Mouse (Mus musculus) kidney, postnatal 4 days (tissue): Measurements from ENCODE around the gene Larp4b.
A peak's percentile ranks its signal among the peaks of the same experiment; 100 is the strongest.
"Not testable (repeated sequence)": the region's sequence is repeated elsewhere in the genome, so short reads cannot be mapped to it uniquely, and the experiment has no call there.

Experiments used
- DNase-seq, 2 experiments: peaks; one replicate each; pipeline ENCODE4 v3.0.0; 2021; ENCODE audit warnings: mixed read lengths in 2 of 2

Larp4b gene

DNA sequence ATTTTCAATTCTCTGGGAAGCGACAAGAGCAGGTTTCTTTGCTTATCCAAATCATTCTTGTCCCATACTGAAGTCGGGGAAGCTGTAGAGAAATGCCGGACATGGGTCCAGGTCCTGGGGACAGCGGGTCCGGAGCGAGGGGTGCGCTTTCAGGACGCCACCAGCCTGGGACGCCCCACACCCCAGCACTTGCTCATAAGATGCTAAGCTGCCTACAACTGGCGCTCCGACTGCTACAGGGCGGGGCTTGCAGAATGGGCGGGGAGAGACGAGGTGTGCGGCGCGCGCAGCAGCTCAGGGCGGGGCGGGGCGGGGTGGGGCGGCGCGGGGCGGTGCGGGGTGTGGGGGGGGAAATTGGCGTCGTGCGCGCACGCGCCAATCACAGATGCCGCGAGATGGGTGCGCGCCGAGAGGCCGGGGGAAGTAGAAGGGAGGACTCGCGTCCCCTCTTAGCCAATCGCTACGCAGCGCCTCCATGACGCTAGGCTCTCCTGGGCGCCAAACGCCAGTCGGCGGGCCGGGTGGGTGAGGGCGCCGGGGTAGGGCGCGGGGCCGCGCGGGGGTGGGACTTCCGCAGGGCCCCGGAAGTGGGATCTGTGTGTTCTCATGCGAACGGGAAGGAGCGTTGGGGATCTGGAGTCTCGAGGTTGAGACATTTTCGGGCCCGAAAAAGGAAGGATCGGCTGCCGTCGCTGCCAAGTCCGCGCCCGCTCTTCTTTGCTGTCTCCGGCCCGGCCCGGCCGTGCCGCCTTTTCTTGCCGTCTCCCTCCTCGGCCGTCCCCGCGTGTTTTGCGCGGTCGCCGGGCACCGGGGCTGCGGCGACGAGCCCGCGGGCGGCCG is at the start of gene Larp4b:
Gene Larp4b (plus strand): TSS at position 566 of the 840 bp plus-strand sequence.
- peak; percentile 96 to 98 for DNase-seq

DNA sequence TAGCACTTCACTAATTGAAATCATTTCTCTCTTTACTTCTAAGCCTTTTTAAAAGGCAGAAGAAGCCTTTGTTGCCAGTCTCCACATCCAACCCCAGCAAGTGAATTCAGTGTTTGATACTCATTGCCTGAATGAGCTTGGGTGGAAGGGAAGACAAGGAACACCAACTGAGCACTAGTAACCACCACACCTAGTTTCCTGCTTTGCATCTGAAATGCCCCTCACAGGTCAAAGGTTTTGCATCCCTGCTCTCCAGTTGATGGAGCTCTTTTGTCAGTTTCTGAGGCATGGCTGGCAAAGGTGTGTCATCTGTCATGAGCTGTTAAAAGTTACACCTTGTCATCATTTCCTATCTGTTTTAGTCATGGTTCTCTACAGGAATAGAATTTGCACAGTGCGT is 49.0 kb upstream of the Larp4b start:
- no peak for DNase-seq

DNA sequence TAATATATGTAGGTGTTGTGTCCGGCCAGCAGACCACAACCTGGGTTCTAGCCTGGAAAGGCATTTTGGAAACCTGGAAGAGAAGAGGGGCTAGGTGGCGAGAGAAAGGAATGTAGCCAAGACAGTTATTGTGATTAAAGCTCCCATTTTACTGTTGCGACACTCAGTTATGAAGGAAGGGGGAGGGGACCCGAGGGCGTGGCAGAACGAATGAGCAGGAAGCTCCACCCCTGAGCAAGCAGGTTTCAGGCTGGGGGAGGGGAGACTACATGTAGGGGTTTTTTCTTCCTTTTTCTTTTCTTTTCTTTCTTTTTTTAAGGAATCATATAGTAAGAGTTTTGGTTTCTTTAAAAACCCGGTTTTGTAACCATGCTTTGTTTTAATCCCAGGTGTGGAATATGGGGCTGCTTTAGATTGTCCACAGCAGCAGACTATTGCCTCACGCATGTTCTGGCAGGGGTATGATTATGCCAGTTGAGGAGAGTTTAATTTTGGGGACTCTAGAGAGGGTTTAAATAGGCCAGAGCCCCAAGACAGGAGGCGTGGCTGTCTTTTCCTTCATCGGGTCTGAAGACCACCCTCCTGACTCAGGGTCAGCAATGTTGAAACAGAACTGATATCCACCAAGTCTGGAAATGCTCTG is 41.5 kb upstream of the Larp4b start:
- not testable (repeated sequence) for DNase-seq

DNA sequence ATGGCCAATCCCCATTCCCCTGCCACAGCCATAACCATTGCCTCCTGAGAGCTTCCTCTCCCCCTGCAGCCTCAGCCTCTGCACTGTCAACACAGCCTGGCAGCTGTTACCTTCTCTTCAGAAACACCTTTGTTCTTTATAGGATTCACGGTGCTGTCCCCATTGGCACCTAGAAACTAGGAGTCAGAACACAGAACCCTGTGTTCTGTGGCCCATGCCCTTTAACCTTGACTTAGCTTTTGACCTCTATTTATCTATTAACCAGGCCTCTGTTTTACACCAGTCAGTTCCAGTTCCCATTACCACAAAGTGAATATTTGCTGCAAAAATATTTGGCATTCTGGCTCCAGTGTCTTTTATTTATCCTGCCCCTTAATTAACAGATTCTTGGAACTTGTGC is 36.4 kb upstream of the Larp4b start:
- DNase-seq, result no peak

DNA sequence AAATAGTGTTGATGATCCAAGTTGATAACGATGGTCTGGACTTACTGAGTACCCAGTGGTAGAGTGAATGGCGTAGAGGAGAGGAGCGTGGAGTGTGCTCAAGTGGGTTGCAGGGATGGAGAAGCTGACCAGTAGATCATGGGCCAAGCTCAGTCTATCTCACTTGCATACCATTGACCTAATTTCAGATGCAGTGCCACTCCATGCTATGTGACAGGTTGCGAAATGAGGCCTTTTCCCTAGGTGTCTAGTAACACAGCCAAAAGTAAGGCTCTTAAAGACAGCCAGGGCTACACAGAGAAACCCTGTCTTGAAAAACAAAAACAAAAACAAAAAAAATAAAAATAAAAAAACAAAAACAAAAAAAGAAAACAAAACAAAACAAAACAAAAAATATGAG is 35.0 kb upstream of the Larp4b start:
- DNase-seq, result no peak

DNA sequence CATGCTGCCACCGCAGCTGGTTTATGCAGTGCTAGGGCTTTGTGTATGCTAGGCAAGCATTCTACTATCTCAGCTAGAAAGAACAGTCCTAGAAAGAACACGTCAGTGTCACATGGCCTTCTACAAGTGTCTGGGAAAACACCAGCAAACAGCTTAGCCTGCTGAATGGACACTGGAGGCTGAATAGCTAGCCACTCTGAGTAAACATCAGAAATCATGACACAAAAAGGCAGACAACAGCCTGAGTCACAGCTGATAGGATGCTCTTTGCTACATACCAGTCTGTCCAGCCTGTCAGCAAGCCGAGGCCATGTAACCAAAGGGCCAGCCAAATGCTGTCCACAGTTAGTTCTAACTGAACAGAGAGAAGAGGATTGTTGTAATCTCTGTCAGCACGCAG is 32.3 kb upstream of the Larp4b start:
- no peak for DNase-seq

DNA sequence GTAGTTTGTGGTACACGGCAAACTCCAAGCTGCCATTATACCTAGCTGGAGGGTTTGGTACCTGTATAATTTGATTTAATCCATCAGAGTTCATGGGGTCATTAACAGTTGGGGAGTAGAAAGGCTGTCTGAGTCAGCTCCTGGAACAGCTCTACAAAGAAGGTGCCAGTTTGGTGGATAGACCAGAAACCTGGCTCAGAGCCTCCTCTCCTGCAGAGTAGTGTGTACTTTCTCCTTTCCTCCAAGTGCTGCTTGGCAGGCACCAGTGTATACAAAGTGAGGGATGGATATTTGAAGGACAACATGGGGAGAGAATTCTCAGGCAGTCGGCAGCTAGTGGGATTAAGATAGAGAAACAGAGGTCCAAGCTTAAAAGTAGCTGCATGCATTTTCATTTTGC is 29.5 kb upstream of the Larp4b start:
- no peak for DNase-seq

DNA sequence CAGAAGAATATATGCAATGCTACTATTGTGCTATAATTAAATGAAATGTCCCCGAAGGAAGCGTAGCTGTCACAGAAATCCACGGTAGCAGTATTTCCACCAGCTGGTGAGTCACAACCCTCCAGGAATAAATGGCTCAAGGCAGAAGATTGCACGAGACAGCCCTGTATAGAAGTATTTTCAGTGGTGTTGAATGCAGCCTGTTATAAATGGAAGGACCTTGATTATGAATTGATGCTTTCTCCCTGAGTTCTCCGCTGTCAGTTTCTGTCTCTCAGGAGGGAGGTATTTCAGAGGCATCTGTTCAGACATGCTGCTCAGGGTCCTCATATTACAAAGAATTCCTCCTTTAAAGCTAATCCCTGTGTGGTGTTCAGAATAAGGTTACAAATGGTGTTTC is 27.6 kb upstream of the Larp4b start:
- no peak for DNase-seq

DNA sequence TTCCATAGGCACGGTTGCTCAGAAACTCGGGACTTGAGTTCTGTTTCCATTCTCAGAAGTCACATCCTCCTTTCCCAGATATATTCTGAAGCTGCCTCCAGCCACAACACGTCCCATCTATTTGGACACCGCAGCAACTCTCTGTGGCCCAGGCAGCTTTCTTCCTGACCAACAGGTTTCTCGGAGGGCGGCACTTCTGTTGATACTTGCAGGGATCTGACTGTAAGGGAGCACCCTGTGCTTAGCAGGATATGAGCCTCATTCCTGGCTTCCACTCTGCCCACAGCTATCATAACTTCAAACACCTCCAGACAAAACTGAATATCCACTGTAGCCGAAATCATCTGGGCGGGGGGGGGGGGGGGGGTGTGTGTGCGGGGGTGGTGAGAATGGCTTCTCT is 22.7 kb upstream of the Larp4b start:
- DNase-seq, result no peak

DNA sequence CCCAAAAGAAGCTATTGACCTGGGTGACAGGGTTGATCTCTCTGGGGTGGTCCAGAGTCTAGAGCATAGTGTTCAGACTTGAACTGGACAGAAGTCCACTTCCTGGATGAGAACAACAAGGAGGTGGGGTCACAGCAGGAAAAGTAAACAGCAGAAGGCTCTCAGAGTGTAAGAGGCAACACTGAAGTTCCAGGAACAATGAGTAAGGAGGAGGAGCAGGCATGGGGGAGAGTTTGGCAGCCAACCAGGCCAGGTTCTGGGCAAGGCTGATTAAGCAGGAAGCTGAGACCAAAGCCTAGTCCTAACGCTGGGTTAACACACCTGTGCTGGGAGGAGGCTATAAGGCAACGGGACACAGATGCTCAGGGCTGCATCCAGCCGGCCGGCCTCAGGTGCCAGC is 19.9 kb upstream of the Larp4b start:
- peak in 1 of 2 experiments; percentile 2 for DNase-seq

DNA sequence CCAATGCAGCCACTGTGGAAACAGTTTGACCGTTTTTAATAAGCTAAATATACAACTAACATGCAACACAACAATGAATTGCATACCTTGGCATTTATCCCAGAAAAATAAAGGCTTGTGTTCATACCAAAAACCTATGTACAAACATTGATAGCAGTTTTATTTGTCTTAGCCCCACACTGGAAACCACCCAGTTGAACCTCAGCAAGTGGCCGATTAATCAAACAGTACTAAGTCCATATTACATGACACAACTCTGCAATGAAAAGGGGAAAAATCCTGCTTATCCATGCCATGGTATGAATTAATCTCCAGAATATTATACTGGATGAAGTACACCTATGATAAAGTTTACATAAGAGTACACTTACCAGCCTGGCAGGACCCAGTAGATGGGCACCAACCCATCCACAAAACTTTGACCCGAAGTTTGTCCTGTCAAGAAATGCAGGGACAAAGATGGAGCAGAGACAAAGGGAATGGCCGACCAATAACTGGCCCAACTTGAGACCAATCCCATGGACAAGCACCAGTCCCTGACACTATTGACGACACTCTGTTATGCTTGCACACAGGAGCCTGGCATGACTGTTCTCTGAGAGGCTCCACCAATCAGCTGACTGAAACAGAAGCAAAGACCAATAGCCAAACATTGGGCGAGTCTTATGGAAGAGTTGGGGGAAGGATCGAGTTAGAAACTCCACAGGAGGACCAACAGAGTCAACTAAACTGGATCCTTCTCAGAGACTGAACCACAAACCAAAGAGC is 17.7 kb upstream of the Larp4b start:
- DNase-seq, result no peak

DNA sequence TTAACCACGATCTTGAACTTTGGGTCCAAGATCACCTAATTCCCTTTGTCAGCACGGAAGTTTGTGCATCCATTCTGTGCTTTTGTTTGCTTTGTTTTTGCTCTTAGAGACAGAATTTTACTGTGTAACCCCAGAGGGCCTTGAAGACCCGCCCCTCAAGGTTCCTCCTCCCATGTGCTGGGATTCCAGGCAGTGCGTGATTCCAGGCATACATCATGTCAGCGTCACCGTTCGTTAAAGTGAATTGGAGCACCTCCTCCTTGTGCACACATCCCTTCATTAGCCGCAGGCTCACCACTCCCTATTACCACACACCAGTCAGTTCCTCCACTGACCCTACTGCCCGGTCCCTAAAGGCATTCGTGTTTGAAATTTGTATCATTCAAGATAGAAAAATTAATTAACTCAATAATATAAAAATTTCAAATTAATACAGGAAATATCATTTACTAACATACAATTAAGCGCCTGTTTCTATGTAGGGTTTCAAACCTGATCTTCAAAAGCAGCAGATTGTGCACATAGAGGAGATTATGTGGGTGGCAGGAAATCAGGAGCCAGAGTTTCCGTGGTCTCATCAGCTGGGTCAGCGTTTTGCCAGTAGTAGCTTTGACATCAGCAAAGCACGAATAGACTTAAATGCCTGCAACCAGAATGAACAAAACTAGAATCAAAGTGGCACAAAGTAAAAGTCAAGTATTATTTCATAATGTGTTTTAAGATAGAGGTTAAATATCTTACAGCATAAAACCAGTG is 11.4 kb upstream of the Larp4b start:
- DNase-seq, result no peak

DNA sequence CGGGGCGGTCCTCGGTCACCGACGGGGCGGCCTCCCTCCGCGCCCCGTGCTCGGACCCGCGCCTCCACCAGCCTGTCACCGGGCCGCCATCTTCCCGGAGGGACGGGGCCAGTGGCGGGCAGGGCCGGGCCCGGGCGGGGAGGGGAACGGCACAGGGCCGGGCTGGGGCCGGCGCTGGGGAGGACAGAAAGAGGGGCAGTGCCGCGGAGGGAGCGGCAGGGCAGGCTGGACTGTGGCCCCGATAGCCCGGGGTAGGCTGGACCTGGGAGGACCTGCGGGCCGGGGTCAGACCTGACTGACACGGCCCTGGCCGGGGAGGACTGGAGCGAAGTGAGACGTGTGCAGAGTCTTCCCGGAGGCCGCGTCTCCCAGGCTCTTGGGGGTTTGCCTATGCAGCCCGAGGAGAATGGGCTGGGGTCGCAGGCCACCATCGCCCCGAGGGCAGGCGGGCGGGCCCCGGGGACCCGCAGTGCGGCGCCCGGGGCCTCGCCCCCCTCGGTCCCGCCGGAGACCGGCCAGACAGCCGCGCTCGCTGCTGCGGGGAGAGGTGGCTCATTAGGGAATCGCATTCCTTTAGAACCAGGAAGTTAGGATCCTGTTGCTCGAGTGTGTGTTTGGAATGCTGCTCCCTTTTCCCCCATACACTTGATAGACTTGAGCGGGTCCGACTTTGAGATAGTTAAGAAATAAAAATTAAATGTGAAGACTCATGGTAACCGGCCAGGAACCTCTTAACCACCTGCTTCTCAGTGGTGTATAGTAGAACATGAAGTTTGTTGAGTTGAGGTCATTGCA is 702 bp downstream of the Larp4b start:
- DNase-seq, result peak; percentile 52 to 75

DNA sequence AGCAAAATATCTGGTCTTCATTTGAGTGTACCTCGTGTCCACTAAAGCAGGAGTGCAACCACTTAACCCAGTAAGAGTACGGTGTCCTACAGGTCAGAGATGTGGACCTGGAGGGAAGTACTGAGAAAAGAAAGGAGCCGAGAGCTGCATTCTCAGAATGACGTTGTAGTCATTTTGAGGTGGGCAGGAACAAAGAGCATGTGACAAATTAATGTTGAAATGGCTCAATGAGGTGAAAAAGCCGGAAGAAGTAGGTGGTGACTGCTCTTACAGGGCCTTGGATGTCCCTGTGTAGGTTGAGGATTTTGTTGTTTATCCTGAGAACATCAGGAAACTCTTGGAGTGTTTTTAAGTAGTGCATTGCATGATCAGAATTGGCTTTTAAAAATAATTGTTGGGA is 5.6 kb downstream of the Larp4b start:
- DNase-seq, result no peak

DNA sequence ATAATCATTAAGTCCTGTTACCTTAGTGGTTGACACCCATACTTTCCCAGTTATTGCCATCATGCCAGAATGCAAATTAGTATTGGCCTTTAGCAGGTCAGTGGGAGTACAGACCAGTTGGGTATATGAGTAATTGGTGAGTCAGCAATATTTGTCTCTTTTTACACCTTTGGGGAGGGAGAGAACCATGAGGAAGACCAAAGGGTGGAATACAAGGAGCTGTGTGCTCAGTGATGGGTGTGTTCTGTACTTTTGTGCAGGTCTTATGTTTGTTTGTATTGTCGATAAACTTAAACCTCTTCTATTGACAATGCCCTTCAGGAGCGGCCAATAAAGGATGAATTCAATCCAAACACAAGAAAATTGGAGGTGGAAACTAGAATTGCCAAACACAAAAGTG is 6.8 kb downstream of the Larp4b start:
- no peak for DNase-seq

DNA sequence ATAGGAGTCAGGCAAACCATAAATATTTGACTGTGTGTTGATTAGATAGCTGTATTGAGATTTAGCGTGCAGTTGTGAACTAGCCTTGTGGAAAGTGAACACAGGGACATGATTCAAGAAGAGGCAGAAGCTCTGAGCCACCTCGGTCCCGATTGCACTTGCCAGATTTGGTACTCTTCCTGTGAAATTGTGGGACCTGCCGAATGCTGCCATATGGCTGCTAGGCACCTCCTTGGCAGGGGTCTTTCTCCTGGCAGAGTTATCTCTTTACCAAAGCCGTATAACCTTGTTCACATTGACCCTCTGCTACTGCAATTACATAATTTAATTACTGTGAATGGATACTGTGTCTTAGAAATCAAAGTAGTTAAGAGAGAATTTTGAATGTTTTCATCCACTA is 12.6 kb downstream of the Larp4b start:
- DNase-seq, result no peak

DNA sequence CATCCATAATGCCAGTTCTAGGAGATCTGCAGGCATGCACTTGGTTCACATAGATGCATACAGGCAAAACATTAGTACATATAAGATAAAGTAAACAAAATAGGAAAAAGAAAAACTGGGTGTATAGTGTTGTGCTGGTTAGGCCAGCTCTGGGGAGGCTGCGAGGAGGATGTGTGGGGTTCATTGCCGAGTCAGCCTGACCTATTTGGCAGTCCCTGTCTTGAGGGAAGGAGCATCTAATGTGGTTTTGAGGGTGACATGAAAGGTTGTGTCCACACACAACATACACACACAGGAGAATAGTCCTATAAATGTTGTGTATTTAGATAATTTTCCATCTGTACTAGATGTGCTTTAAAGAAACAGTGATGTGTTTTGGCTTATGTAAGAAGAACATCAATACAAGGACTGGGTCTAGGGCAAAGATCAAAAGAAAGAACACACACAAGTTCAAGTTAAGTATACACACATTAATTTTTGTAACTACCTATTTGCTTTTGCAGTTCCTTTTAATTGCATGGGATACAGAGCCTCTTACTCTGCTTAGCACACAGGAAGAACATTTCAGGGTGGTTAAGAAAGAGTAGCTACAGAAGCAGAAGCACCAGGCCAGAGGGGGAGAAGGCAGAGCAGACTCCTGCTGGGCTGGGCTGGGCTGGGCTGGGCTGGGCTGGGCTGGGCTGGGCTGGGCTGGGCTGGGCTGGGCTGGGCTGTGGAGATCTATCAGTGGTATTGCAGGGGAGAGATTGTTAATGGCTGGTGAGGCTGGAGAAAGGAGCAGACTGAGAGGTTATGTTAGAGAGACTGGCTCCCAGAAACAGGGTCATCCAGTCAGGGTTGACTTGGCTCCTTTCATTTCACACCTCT is 13.5 kb downstream of the Larp4b start:
- peak; percentile 6 to 8 for DNase-seq

DNA sequence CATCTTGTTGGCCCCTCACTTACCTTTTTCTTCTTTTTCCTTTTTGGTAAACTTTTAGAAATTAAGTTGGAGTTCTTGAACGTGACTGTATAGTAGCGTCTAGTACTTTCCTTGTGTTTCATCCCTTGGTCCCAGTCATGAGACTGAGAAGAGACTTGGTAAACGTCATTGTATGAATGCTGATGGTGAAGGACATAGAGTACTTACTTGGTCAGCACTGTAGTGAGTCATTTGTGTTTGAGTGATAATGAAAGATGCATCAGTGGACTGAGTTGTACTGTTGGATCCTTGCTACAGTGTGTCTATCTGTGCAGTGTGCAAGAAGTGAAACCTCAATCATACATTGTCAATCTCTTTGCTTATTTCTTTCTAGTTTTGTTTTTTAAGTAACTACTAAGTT is 20.1 kb downstream of the Larp4b start:
- no peak for DNase-seq

DNA sequence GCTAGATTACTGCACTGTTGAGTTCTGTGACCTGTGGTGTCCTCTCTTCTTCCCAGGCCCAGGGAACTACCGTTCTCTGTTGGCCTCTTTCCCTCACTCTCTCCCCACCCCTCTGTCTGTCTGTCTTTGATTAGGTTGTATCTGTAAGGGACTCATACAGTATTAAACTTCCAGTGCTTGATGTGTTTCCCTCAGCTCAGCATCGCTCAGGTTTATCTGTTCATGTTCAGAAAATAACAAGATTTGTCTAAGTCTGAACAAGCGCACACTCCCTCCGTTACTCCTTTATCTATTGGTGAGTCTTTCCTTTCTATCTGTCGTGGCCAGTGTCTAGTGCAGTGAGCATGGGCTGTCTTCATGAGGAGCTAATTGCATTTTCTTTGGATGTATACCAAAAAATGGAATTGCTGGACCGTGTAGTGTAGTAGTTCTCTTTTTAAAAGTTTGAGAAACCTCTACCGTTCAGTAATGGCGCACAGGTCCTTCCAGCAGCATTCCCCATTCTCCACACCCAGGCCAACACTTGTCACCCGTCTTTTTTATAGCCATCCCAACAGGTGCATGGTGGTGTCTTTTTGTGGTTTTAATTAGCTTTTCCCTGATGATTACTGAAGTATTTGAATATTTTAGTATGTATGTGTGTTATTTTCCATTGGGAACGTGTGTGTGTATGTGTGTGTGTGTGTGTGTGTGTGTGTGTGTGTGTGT is 27.3 kb downstream of the Larp4b start:
- no peak for DNase-seq

DNA sequence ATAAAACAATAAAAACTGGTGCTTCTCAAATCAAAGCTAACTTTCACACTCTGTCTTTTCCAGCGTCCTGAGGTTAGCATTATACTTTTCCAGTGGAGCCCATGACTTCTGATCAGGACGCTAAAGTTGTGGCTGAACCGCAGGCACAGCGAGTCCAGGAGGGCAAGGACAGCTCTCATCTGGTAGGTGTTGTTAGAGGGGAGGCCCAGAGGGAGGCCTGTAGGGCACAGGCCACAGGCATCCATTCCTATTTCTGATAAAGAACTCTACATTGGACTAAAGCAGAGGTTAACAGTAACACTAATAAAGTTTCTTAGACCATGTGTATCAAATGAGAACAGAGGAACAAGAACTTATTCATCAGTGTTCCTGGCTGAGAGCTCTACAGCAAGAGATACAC is 28.4 kb downstream of the Larp4b start:
- DNase-seq, result no peak
